Mouse (Mus musculus): ENCODE data around the gene Slc22a2. TPM values are rescaled to one million over a fixed set of nuclear protein-coding genes. Genes with fewer than 3 reads are reported as not detected.

Gene Slc22a2
- total and polyA plus RNA-seq, 2 experiments from 2014 or later, result not detected

- no peak for DNase-seq (ENCODE audit: low spot score)
- Histone ChIP-seq H3K4me2 (ENCODE audit: low read depth, low read length) (no peak overlapping the region), H3K4me1 (ENCODE audit: control insufficient read depth, insufficient read depth) (no peaks in the 10 kb centered on the region), H3K27ac (ENCODE audit: low read depth) (no peak overlapping the region), H3K9me3 (replicated peaks; ENCODE audit: control insufficient read depth, low read length) (no peaks in the 10 kb centered on the region), H3K27me3 (ENCODE audit: control insufficient read depth, insufficient read depth, low read length) (no peaks in the 10 kb centered on the region), H3K36me3 (replicated peaks; ENCODE audit: control insufficient read depth, insufficient read depth, low read length) (no peaks in the 10 kb centered on the region), H3K9ac (replicated peaks; ENCODE audit: low read depth, low read length) (no peak overlapping the region), H3K4me3 (ENCODE audit: low read depth, low read length) (no peak overlapping the region)
- WGBS, result 78% methylated on average over 15 of the region's 15 CpGs
- ATAC-seq (ENCODE audit: insufficient read depth, low read depth), result no peak
- no peak for TF ChIP-seq CTCF (IDR thresholded peaks at IDR 0.05; ENCODE audit: low read depth)
- TF ChIP-seq EP300 (IDR thresholded peaks at IDR 0.05; ENCODE audit: low read depth), result no peak
Measured at GRCm38 (mm10) chr17:12614511-12615385, 30.8 kb downstream of the Slc22a2 start.

GRCm38 (mm10) chr17:12615429-12615828 lies 31.5 kb downstream of the Slc22a2 start:
- no peaks in the 10 kb centered on the region for H3K36me3 ChIP-seq (replicated peaks; ENCODE audit: control insufficient read depth, insufficient read depth, low read length)
- 61% methylated on average over 4 of the region's 4 CpGs for WGBS
- H3K9me3 ChIP-seq (replicated peaks; ENCODE audit: control insufficient read depth, low read length), result no peaks in the 10 kb centered on the region
- DNase-seq (ENCODE audit: low spot score), result no peak
- no peak overlapping the region for H3K9ac ChIP-seq (replicated peaks; ENCODE audit: low read depth, low read length)
- H3K27ac ChIP-seq (ENCODE audit: low read depth), result no peak overlapping the region
- TF ChIP-seq CTCF (IDR thresholded peaks at IDR 0.05; ENCODE audit: low read depth), result no peak
- H3K27me3 ChIP-seq (ENCODE audit: control insufficient read depth, insufficient read depth, low read length), result no peaks in the 10 kb centered on the region
- no peak for ATAC-seq (ENCODE audit: insufficient read depth, low read depth)
- no peaks in the 10 kb centered on the region for H3K4me1 ChIP-seq (ENCODE audit: control insufficient read depth, insufficient read depth)
- no peak overlapping the region for H3K4me2 ChIP-seq (ENCODE audit: low read depth, low read length)
- H3K4me3 ChIP-seq (ENCODE audit: low read depth, low read length), result no peak overlapping the region

- no peaks in the 10 kb centered on the region for H3K27me3 ChIP-seq (ENCODE audit: control insufficient read depth, insufficient read depth, low read length)
- no peak overlapping the region for H3K9ac ChIP-seq (replicated peaks; ENCODE audit: low read depth, low read length)
- DNase-seq (ENCODE audit: low spot score) (no peak), ATAC-seq (ENCODE audit: insufficient read depth, low read depth) (no peak)
- 76% methylated on average over 2 of the region's 2 CpGs for WGBS
- 0 out of 2 replicates have a peak, but pooled peaks cover under 1% of the 10 kb centered on the region for H3K9me3 ChIP-seq (replicated peaks; ENCODE audit: control insufficient read depth, low read length)
- no peak overlapping the region for H3K27ac ChIP-seq (ENCODE audit: low read depth)
- no peak overlapping the region for H3K4me3 ChIP-seq (ENCODE audit: low read depth, low read length)
- no peak for TF ChIP-seq EP300 (IDR thresholded peaks at IDR 0.05; ENCODE audit: low read depth)
- TF ChIP-seq CTCF (IDR thresholded peaks at IDR 0.05; ENCODE audit: low read depth), result no peak
- H3K4me1 ChIP-seq (ENCODE audit: control insufficient read depth, insufficient read depth), result no peaks in the 10 kb centered on the region
- no peak overlapping the region for H3K4me2 ChIP-seq (ENCODE audit: low read depth, low read length)
- H3K36me3 ChIP-seq (replicated peaks; ENCODE audit: control insufficient read depth, insufficient read depth, low read length), result no peaks in the 10 kb centered on the region
Measured at GRCm38 (mm10) chr17:12619641-12620040, 35.7 kb downstream of the Slc22a2 start.

- 71% methylated on average over 4 of the region's 4 CpGs for WGBS
- H3K9me3 ChIP-seq (replicated peaks; ENCODE audit: control insufficient read depth, low read length), result peaks cover 13% of the 10 kb centered on the region
- no peak overlapping the region for H3K27ac ChIP-seq (ENCODE audit: low read depth)
- no peak overlapping the region for H3K9ac ChIP-seq (replicated peaks; ENCODE audit: low read depth, low read length)
- no peaks in the 10 kb centered on the region for H3K27me3 ChIP-seq (ENCODE audit: control insufficient read depth, insufficient read depth, low read length)
- H3K36me3 ChIP-seq (replicated peaks; ENCODE audit: control insufficient read depth, insufficient read depth, low read length), result no peaks in the 10 kb centered on the region
- H3K4me3 ChIP-seq (ENCODE audit: low read depth, low read length), result no peak overlapping the region
- DNase-seq (ENCODE audit: low spot score) (no peak), ATAC-seq (ENCODE audit: insufficient read depth, low read depth) (no peak)
- peaks cover 9% of the 10 kb centered on the region for H3K4me1 ChIP-seq (ENCODE audit: control insufficient read depth, insufficient read depth)
- TF ChIP-seq CTCF (IDR thresholded peaks at IDR 0.05; ENCODE audit: low read depth) (no peak), EP300 (IDR thresholded peaks at IDR 0.05; ENCODE audit: low read depth) (no peak)
- H3K4me2 ChIP-seq (ENCODE audit: low read depth, low read length), result no peak overlapping the region
Measured at GRCm38 (mm10) chr17:12627983-12628382, 44.1 kb downstream of the Slc22a2 start.

GRCm38 (mm10) chr17:12630976-12631730 lies 47.2 kb downstream of the Slc22a2 start:
- Histone ChIP-seq H3K4me2 (ENCODE audit: low read depth, low read length) (no peak overlapping the region), H3K9me3 (replicated peaks; ENCODE audit: control insufficient read depth, low read length) (no peaks in the 10 kb centered on the region), H3K4me1 (ENCODE audit: control insufficient read depth, insufficient read depth) (peaks cover 9% of the 10 kb centered on the region), H3K27me3 (ENCODE audit: control insufficient read depth, insufficient read depth, low read length) (no peaks in the 10 kb centered on the region), H3K4me3 (ENCODE audit: low read depth, low read length) (no peak overlapping the region), H3K9ac (replicated peaks; ENCODE audit: low read depth, low read length) (no peak overlapping the region), H3K36me3 (replicated peaks; ENCODE audit: control insufficient read depth, insufficient read depth, low read length) (no peaks in the 10 kb centered on the region), H3K27ac (ENCODE audit: low read depth) (no peak overlapping the region)
- no peak for DNase-seq (ENCODE audit: low spot score)
- WGBS, result 60% methylated on average over 6 of the region's 6 CpGs
- TF ChIP-seq EP300 (IDR thresholded peaks at IDR 0.05; ENCODE audit: low read depth) (no peak), CTCF (IDR thresholded peaks at IDR 0.05; ENCODE audit: low read depth) (no peak)
- no peak for ATAC-seq (ENCODE audit: insufficient read depth, low read depth)
